Mouse (Mus musculus) kidney, embryonic 16.5 days (tissue): ENCODE results near the gene Cpvl. TPM values are rescaled to one million over a fixed set of nuclear protein-coding genes. Genes with fewer than 3 reads are reported as not detected.
A peak's percentile ranks its signal among the peaks of the same experiment; 100 is the strongest.

Experiments used
- ATAC-seq: fragments of 200-750 bp; cut with Nextera tagmentation; 2 replicates; pipeline ENCODE4 v1.8.0; 2017; ENCODE audit warnings: moderate TSS enrichment; ENCODE audit not compliant: low FRiP score, low TSS enrichment
- H3K27ac ChIP-seq: fragments of 300-500 bp; sonication (generic); 2 replicates; pipeline ENCODE4 v1.5.1; 2014; ENCODE audit warnings: low read length
- H3K27me3 ChIP-seq: fragments of 300-500 bp; sonication (generic); 2 replicates; pipeline ENCODE4 v1.6.1; 2014; ENCODE audit warnings: low read length, control low read depth, mixed read lengths; ENCODE audit not compliant: insufficient read depth
- H3K36me3 ChIP-seq: fragments of 300-500 bp; sonication (generic); 2 replicates; pipeline ENCODE4 v1.6.1; 2014; ENCODE audit warnings: low read length, control low read depth, mixed read lengths; ENCODE audit not compliant: insufficient read depth
- H3K4me1 ChIP-seq: fragments of 300-500 bp; sonication (generic); 2 replicates; pipeline ENCODE4 v1.6.1; 2014; ENCODE audit warnings: low read length, control low read depth, mixed read lengths; ENCODE audit not compliant: insufficient read depth
- H3K4me2 ChIP-seq: fragments of 300-500 bp; sonication (generic); replicated peaks from 2 replicates; pipeline ENCODE4 v1.6.1; 2014; ENCODE audit warnings: low read depth, low read length
- H3K4me3 ChIP-seq: fragments of 300-500 bp; sonication (generic); 2 replicates; pipeline ENCODE4 v1.5.1; 2014; ENCODE audit warnings: mild to moderate bottlenecking, low read length
- H3K9ac ChIP-seq: fragments of 300-500 bp; sonication (generic); replicated peaks from 2 replicates; pipeline ENCODE4 v1.6.1; 2014; ENCODE audit warnings: low read length
- H3K9me3 ChIP-seq: fragments of 300-500 bp; sonication (generic); 2 replicates; pipeline ENCODE4 v1.6.1; 2016; ENCODE audit warnings: low read length, control low read depth
- WGBS: fragments of 180-500 bp; shearing (Covaris S2); extraction: QIAGEN DNeasy Blood & Tissue Kit; methylation state at CpG from one replicate; pipeline ENCODE4 v1.1.7; 2014; 5-methylcytosine and 5-hydroxymethylcytosine counted together
- polyA plus RNA-seq: library from polyadenylated mRNA; unstranded; fragments of >200 nt; fragmentation: Nextera tagmentation; extraction: Ambion mirVana; gene quantifications from 2 replicates; pipeline ENCODE4 v1.2.1, GENCODE M21; 2015

Cpvl gene
- polyA plus RNA-seq, 1 experiment from 2014 or later, result 0.35 TPM

DNA sequence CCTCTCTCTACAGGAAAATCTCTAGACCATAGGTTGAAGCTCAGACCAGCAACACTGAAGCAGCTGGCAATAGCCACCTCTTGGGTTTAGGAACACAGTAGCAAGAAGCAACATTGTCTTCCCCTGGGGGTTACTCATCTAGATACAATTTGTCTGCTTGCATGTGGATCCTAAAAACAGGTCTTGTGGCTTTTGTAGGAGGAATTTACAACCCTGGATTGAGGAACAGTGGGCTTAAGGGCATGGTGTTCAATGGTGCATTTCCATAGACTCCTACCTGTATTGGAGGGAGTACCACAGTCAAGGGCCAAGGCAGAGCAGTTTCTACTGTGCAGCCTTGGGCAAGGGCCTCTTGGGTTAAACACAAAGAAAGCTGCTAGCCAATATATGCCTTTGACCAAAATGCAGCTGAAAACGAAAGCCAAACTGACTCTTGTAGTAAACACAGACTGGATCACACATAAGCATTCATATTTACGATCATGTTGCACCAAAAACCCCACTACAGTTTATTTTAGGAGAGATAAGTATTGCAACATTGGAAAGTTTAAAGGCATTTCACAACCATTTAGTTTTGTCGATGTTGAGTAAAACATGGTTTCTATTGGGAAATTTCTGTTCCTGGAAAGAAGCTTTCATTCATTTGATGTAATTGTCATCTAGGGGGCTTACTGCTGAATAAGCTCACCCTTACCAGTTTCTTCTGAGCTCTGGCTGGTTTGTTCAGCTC lies 17.9 kb upstream of the Cpvl start:
- Histone ChIP-seq H3K9ac (no peak overlapping the region), H3K27me3 (no peaks in the 10 kb centered on the region), H3K9me3 (peaks cover 9% of the 10 kb centered on the region), H3K4me1 (no peaks in the 10 kb centered on the region), H3K27ac (no peak overlapping the region), H3K4me2 (no peak overlapping the region), H3K36me3 (no peaks in the 10 kb centered on the region), H3K4me3 (no peak overlapping the region)
- WGBS, result 90% methylated on average over 3 of the region's 3 CpGs
- ATAC-seq, result no peak

DNA sequence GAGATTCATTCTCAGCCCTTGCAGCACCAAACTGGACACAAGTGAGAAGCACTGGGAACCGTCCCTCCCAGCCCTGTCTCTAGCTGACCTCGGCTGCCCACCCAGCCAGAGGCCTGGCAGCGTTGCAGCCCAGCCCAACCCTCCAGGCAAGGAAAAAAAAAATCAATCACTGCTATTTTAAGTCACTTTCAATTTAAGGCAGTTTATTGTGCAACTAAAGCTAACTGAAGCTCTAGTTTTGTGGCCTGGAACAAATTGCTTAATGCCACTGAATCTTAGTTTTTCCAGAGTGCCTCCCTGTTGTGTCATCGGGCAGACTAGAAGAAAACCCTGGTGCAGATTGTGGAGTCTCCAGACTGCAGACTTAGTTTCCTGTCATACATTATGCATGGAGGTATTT lies 17.0 kb upstream of the Cpvl start:
- Histone ChIP-seq H3K4me2 (no peak overlapping the region), H3K36me3 (no peaks in the 10 kb centered on the region), H3K27ac (no peak overlapping the region), H3K4me1 (no peaks in the 10 kb centered on the region), H3K4me3 (no peak overlapping the region), H3K27me3 (no peaks in the 10 kb centered on the region), H3K9ac (no peak overlapping the region), H3K9me3 (peaks cover 9% of the 10 kb centered on the region; the same call in 1 of the 2 replicates)
- ATAC-seq, result no peak
- WGBS, result 18% methylated on average over 4 of the region's 4 CpGs

DNA sequence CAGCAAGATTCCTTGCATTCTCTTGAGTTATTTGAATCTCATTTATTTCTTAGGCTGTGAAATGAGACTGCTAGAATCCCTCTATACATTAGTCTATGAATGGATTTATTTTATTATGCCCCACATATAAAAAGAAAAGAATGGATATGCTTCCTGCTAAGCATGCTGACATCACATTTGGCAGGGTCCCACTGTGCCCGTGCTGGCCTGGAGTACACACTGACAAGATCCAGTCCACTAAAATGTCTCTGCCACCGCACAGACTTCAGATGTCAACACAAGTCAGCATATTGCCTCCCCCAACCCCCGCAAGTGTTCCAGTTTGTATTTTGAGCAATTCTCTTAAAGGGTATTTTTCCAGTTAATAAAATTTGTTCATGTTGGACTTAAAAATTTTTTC lies 13.9 kb upstream of the Cpvl start:
- Histone ChIP-seq H3K9ac (no peak overlapping the region), H3K9me3 (peaks cover 9% of the 10 kb centered on the region; the same call in 1 of the 2 replicates), H3K4me3 (no peak overlapping the region), H3K36me3 (no peaks in the 10 kb centered on the region), H3K27ac (no peak overlapping the region), H3K27me3 (peaks cover 7% of the 10 kb centered on the region; the same call in 1 of the 2 replicates), H3K4me2 (no peak overlapping the region), H3K4me1 (no peaks in the 10 kb centered on the region)
- ATAC-seq, result no peak
- WGBS, result 86% methylated on average over 3 of the region's 3 CpGs

DNA sequence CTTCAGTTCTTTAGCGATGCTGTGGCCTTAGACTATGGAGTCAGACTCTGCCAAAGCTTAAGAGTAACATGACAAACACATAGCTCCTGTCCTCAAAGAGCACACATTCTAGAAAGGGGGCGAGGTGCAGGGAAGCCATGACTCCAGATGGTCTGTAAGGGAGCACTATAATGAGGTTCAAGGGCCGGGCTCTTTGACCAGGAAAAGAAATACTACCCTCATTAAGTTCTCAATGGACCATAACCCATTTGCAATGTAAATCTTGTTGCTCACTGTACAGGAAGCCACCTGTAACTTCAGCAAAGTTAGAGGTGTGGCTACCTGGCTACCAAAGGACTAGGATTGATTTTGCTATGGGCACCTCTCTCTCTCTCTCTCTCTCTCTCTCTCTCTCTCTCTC lies 8.8 kb upstream of the Cpvl start:
- Histone ChIP-seq H3K9me3 (no peaks in the 10 kb centered on the region), H3K4me3 (no peak overlapping the region), H3K9ac (no peak overlapping the region), H3K4me2 (no peak overlapping the region), H3K27ac (no peak overlapping the region), H3K27me3 (peaks cover 26% of the 10 kb centered on the region), H3K4me1 (0 out of 2 replicates have a peak, but pooled peaks cover 3% of the 10 kb centered on the region), H3K36me3 (no peaks in the 10 kb centered on the region)
- WGBS, result 42% methylated on average over 3 of the region's 3 CpGs
- ATAC-seq, result peak; percentile 69; the same call in 1 of the 2 replicates

DNA sequence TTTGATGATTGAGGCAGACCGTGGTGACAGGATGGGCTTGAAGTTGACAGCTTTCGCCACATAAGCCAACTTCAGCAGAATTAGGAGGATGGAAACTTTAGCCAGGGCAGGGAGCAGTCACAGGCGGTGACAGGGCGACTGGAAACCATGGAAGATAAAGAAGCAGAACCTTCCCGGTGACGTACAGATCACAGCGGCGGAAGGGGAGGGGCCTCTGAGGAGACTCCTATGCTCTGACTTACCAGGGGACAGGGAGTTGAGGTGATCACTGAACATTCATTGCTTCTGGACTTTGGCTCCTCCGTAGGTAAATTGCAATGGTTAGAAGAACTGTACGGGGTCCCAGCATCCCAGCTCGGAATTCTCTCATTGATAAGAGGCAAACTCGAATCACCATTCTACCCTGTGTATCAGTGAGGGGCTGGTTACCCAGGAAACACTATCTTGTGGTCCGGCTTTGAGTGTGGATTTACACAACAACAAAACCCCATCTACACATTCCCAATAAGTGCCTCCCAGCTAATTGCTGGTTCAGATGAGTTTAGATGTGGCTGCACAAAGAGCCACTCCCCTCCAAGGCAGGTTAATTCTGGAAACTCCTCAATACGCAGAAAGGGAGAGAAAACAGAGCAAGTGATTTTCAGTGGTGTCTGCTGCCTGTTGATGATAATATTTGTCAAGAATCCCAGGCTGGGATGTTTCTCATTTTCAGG lies 8.0 kb upstream of the Cpvl start:
- WGBS, result 70% methylated on average over 14 of the region's 14 CpGs
- H3K4me2 ChIP-seq, result no peak overlapping the region

DNA sequence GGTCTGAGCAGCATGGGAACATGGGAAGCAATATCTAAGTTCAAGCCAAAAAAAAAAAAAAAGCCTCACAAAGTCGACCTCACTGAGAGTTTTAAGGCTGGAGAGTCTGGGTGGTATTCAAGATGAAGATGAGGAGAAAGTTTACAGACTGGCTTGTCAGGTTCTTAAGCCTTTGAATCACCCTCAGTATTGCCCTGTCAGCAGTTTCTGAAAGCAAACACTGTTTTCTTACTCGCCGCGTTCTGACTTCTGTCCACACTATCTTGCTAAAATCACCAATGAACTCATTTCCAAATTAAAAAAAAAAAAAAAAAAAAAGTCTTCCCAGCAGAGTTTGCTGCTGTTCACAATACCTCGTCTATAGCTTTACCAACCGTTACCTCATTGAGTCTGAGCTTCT lies 5.3 kb upstream of the Cpvl start:
- 79% methylated on average over 6 of the region's 6 CpGs for WGBS
- Histone ChIP-seq H3K9ac (no peak overlapping the region), H3K4me1 (0 out of 2 replicates have a peak, but pooled peaks cover 3% of the 10 kb centered on the region), H3K27ac (no peak overlapping the region), H3K36me3 (no peaks in the 10 kb centered on the region), H3K27me3 (peaks cover 21% of the 10 kb centered on the region), H3K4me2 (no peak overlapping the region), H3K4me3 (no peak overlapping the region), H3K9me3 (no peaks in the 10 kb centered on the region)
- ATAC-seq, result no peak

More for the DNA sequence above, 8.0 kb upstream of the Cpvl start:
- Histone ChIP-seq H3K9ac (no peak overlapping the region), H3K4me1 (0 out of 2 replicates have a peak, but pooled peaks cover 3% of the 10 kb centered on the region), H3K27ac (no peak overlapping the region), H3K36me3 (no peaks in the 10 kb centered on the region), H3K4me3 (no peak overlapping the region), H3K27me3 (peaks cover 26% of the 10 kb centered on the region), H3K9me3 (no peaks in the 10 kb centered on the region)
- no peak for ATAC-seq

DNA sequence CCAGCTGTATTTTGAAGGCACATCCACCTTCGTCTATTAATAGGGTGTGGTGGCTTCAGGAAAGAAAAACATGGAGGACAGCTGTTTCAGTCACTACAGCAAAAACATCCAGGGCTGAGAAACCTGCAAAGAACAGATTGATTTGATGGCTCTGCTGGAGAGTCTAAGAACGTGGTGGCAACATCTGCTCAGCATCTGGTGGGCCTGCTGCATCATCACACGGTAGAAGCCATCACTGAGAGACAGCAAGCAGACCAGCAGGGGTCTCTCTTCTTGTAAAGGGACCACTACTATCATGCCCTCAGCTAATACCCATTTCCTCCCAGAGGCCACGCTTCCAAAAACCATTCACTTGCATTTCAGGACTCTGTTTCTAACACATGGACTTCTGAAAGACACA lies 4.1 kb upstream of the Cpvl start:
- H3K36me3 ChIP-seq, result no peaks in the 10 kb centered on the region
- H3K9ac ChIP-seq, result no peak overlapping the region
- no peak overlapping the region for H3K27ac ChIP-seq
- peaks cover 18% of the 10 kb centered on the region; the same call in 1 of the 2 replicates for H3K27me3 ChIP-seq
- H3K4me1 ChIP-seq, result 0 out of 2 replicates have a peak, but pooled peaks cover 3% of the 10 kb centered on the region
- ATAC-seq, result no peak
- H3K9me3 ChIP-seq, result no peaks in the 10 kb centered on the region
- H3K4me2 ChIP-seq, result no peak overlapping the region
- H3K4me3 ChIP-seq, result no peak overlapping the region
- WGBS, result 58% methylated on average over 4 of the region's 4 CpGs

DNA sequence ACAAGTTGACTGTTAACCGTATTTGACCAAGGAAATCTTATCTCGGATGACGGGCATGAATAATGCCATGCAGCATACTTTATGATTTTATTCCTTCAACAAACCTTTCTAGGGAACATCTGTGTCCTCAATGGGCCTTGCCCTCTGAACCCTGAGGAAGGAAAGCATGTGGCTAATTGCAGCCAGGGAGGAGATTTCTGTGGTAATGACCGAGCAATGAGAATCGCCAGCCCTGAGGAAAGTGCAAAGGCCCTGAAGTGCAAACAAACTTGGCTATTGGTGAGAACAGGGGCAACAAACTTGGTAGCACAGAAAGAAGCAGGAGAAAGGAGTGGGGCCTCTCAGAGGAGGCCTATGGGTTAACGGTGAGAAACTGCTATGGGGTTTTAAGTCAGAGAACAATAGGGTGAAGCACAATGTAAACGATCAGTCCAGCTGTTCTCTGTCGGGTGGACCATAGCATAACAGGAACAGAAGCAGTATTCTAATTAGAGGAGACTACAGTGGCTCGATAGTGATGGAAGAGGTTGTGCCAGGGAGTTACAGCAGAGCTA lies 3.7 kb upstream of the Cpvl start:
- Histone ChIP-seq H3K9ac (no peak overlapping the region), H3K27ac (no peak overlapping the region), H3K4me1 (0 out of 2 replicates have a peak, but pooled peaks cover 3% of the 10 kb centered on the region), H3K36me3 (no peaks in the 10 kb centered on the region), H3K9me3 (no peaks in the 10 kb centered on the region), H3K4me3 (no peak overlapping the region), H3K27me3 (peaks cover 18% of the 10 kb centered on the region; the same call in 1 of the 2 replicates), H3K4me2 (no peak overlapping the region)
- no peak for ATAC-seq
- 44% methylated on average over 9 of the region's 9 CpGs for WGBS

DNA sequence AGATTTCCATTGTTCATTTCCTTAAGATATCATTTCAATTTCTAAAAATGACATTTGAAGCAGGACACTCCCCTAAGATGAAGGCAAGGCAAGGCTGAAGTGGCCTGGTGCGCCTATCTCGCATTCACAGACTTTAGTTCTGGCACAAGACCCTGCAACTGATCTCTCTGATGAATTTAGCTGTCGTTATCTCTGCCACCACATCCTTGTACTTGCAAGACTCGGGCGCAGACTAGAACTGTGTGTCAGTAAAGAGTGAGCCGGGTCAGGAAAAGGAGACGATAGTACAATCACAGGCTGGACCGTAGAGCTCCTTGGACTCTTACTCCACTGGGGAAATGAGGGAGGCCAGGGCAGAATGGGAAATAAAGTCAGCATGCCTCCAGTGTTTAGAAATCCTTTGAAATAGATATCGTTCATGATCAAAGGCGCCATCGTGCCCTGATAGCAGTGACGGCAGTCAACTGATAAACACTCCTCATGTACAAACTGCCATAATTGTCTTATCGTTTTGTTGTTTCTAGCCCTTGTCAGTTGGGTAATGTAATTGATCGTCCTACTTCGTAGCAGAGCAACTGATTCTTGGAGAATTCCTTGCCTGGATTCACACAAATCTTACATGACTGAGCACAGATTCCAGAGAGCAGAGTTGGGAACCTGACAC lies 2.5 kb upstream of the Cpvl start:
- WGBS, result 78% methylated on average over 15 of the region's 15 CpGs
- ATAC-seq, result no peak
- Histone ChIP-seq H3K9ac (no peak overlapping the region), H3K4me1 (no peaks in the 10 kb centered on the region), H3K27me3 (peaks cover 14% of the 10 kb centered on the region; the same call in 1 of the 2 replicates), H3K4me2 (no peak overlapping the region), H3K9me3 (no peaks in the 10 kb centered on the region), H3K36me3 (no peaks in the 10 kb centered on the region), H3K4me3 (no peak overlapping the region), H3K27ac (no peak overlapping the region)
